Mouse (Mus musculus) MEL (cell line): Measurements from ENCODE around the gene Tmem199. TPM values are rescaled to one million over a fixed set of nuclear protein-coding genes. Genes with fewer than 3 reads are reported as not detected.

Experiments used
- DNase-seq: peaks from one replicate; pipeline ENCODE4 v3.0.0; 2011; ENCODE audit warnings: low read depth, low spot score
- H3K27ac ChIP-seq: 2 replicates; pipeline ENCODE4 v1.5.1; 2012; ENCODE audit warnings: low read depth, mild to moderate bottlenecking, control low read depth, low read length, moderate library complexity; ENCODE audit not compliant: control insufficient read depth
- H3K27me3 ChIP-seq, 2 experiments: fragments of 150-350 bp in 1 of 2; sonication (generic) in 1 of 2; 2 replicates each; pipeline ENCODE4 v1.6.1; 2012; ENCODE audit warnings: low read length in 2 of 2, mild to moderate bottlenecking in 2 of 2, improper control_type of control experiment in 1 of 2, moderate library complexity in 1 of 2; ENCODE audit not compliant: insufficient read depth in 2 of 2, control insufficient read depth in 1 of 2
- H3K36me3 ChIP-seq, 2 experiments: 2 replicates each; pipeline ENCODE4 v1.6.1; 2012 to 2014; ENCODE audit warnings: low read length in 2 of 2, improper control_type of control experiment in 1 of 2, inconsistent platforms in 1 of 2, mild to moderate bottlenecking in 1 of 2; ENCODE audit not compliant: insufficient read depth in 2 of 2, control insufficient read depth in 1 of 2
- H3K4me1 ChIP-seq, 2 experiments: fragments of 150-350 bp in 1 of 2; sonication (generic) in 1 of 2; 2 replicates each; pipeline ENCODE4 v1.6.1; 2012; ENCODE audit warnings: low read length in 2 of 2, improper control_type of control experiment in 1 of 2, mild to moderate bottlenecking in 1 of 2; ENCODE audit not compliant: insufficient read depth in 2 of 2, control insufficient read depth in 1 of 2
- H3K4me3 ChIP-seq, 2 experiments: fragments of 150-350 bp in 1 of 2; sonication (generic) in 1 of 2; 2 replicates each; pipeline ENCODE4 v1.5.1; 2012; ENCODE audit warnings: low read depth in 2 of 2, low read length in 2 of 2, mild to moderate bottlenecking in 2 of 2, moderate library complexity in 2 of 2, control low read depth in 1 of 2, improper control_type of control experiment in 1 of 2; ENCODE audit not compliant: control insufficient read depth in 1 of 2, insufficient read depth in 1 of 2
- H3K79me2 ChIP-seq: 2 replicates; pipeline ENCODE4 v1.6.1; 2012; ENCODE audit warnings: mild to moderate bottlenecking, low read length, moderate library complexity; ENCODE audit not compliant: control insufficient read depth, poor library complexity, insufficient read depth
- H3K9ac ChIP-seq: 2 replicates; pipeline ENCODE4 v1.6.1; 2012; ENCODE audit warnings: low read depth, mild to moderate bottlenecking, control low read depth, low read length, moderate library complexity; ENCODE audit not compliant: control insufficient read depth, poor library complexity, severe bottlenecking
- H3K9me3 ChIP-seq: fragments of 150-350 bp; sonication (generic); replicated peaks from 2 replicates; pipeline ENCODE4 v1.6.1; 2012; ENCODE audit warnings: mild to moderate bottlenecking, low read length, improper control_type of control experiment, moderate library complexity; ENCODE audit not compliant: insufficient read depth
- ELF1 ChIP-seq: IDR thresholded peaks from 2 replicates; pipeline ENCODE4 v1.6.1; 2014; ENCODE audit warnings: low read depth, mild to moderate bottlenecking, inconsistent platforms, low read length, improper control_type of control experiment, moderate library complexity
- EP300 ChIP-seq, 2 experiments: IDR thresholded peaks; 2 replicates each; pipeline ENCODE4 v1.6.1; 2011; ENCODE audit warnings: improper control_type of control experiment in 2 of 2, low read length in 2 of 2, low read depth in 1 of 2, mild to moderate bottlenecking in 1 of 2
- MEF2A ChIP-seq: IDR thresholded peaks from 2 replicates; pipeline ENCODE4 v1.6.1; 2014; ENCODE audit warnings: low read depth, mild to moderate bottlenecking, inconsistent platforms, low read length, improper control_type of control experiment; ENCODE audit not compliant: poor library complexity, insufficient replicate concordance, severe bottlenecking; ENCODE audit errors: extremely low read depth
- MXI1 ChIP-seq: IDR thresholded peaks from 2 replicates; pipeline ENCODE4 v1.6.1; 2011; ENCODE audit warnings: mild to moderate bottlenecking, low read depth, low read length, improper control_type of control experiment
- NELFE ChIP-seq: IDR thresholded peaks from 2 replicates; pipeline ENCODE4 v1.6.1; 2011; ENCODE audit warnings: low read depth, low read length, improper control_type of control experiment
- POLR2A ChIP-seq, 2 experiments: IDR thresholded peaks; 2 replicates each; pipeline ENCODE4 v1.6.1; 2011 to 2012; ENCODE audit warnings: low read length in 2 of 2, mild to moderate bottlenecking in 2 of 2, control low read depth in 1 of 2, improper control_type of control experiment in 1 of 2, low read depth in 1 of 2, moderate library complexity in 1 of 2; ENCODE audit not compliant: control insufficient read depth in 1 of 2, insufficient read depth in 1 of 2, poor library complexity in 1 of 2
- POLR2AphosphoS2 ChIP-seq: IDR thresholded peaks from 2 replicates; pipeline ENCODE4 v1.6.1; 2011; ENCODE audit warnings: low read length, improper control_type of control experiment
- RAD21 ChIP-seq: IDR thresholded peaks from 2 replicates; pipeline ENCODE4 v1.6.1; 2011; ENCODE audit warnings: mild to moderate bottlenecking, low read depth, low read length, improper control_type of control experiment
- SMC3 ChIP-seq: IDR thresholded peaks from 2 replicates; pipeline ENCODE4 v1.6.1; 2011; ENCODE audit warnings: low read depth, low read length, improper control_type of control experiment
- TAL1 ChIP-seq: IDR thresholded peaks from 2 replicates; pipeline ENCODE4 v1.6.1; 2012; ENCODE audit warnings: mild to moderate bottlenecking, inconsistent platforms, low read length, moderate library complexity, mixed read lengths
- TBP ChIP-seq: IDR thresholded peaks from 2 replicates; pipeline ENCODE4 v1.8.0; 2011; ENCODE audit warnings: low read depth, low read length, improper control_type of control experiment
- UBTF ChIP-seq: IDR thresholded peaks from 2 replicates; pipeline ENCODE4 v1.6.1; 2012; ENCODE audit warnings: low read depth, mild to moderate bottlenecking, inconsistent platforms, low read length, improper control_type of control experiment, moderate library complexity, borderline replicate concordance; ENCODE audit not compliant: insufficient read depth
- polyA plus RNA-seq, 2 experiments: library from polyadenylated mRNA; stranded (reverse) in 1 of 2; unstranded in 1 of 2; fragments of >175 nt in 1 of 2; fragments of >200 nt in 1 of 2; gene quantifications; 2 replicates each; pipeline versions ENCODE4 v1.2.1 to v1.2.4; 2012; ENCODE audit warnings: low replicate concordance in 2 of 2, low read depth in 1 of 2; ENCODE audit not compliant: insufficient read length in 2 of 2, insufficient read depth in 1 of 2, missing spikeins in 1 of 2
- total RNA-seq: library from RNA; depleted of rRNA; stranded (reverse); fragments of 300-350 nt; gene quantifications from 2 replicates; pipeline ENCODE4 v1.2.3, GENCODE M21; 2012; rRNA removed

Tmem199 gene
- total and polyA plus RNA-seq, 3 experiments, result 36.5 to 57.1 TPM; not detected in 1

- TF ChIP-seq TAL1 (no peak), POLR2AphosphoS2 (no peak), NELFE (no peak), POLR2A (IDR thresholded peaks at IDR 0.05; ENCODE audit: control insufficient read depth in 1 of 2, insufficient read depth in 1 of 2, low read depth in 1 of 2, low read length in 2 of 2, poor library complexity in 1 of 2) (no peak), MXI1 (no peak), UBTF (no peak), TBP (no peak), ELF1 (no peak), RAD21 (no peak), SMC3 (no peak), EP300 (IDR thresholded peaks at IDR 0.05; ENCODE audit: low read depth in 1 of 2, low read length in 2 of 2) (no peak), MEF2A (no peak)
- H3K79me2 ChIP-seq, result no peaks in the 10 kb centered on the region
- peaks cover 3 to 9% of the 10 kb centered on the region in 2 experiments for H3K4me1 ChIP-seq
- H3K36me3 ChIP-seq, result peaks cover 0 to 8% of the 10 kb centered on the region in 2 experiments; a peak in 2 of 4 replicates
- peaks cover 1 to 6% of the 10 kb centered on the region in 2 experiments; a peak in 3 of 4 replicates for H3K27me3 ChIP-seq
- no peak overlapping the region for H3K27ac ChIP-seq
- no peaks in the 10 kb centered on the region for H3K9me3 ChIP-seq
- no peak for DNase-seq
- no peak overlapping the region for H3K4me3 ChIP-seq
- no peak overlapping the region for H3K9ac ChIP-seq
Measured at GRCm38 (mm10) chr11:78458740-78459139, 53.2 kb downstream of the Tmem199 start.

Other genes with a start within 250 kb of the Tmem199 start
- 0.73 and 1.6 TPM in 2 replicates for gene BC030499, start 221.3 kb downstream of the Tmem199 start, total RNA-seq
- 1 to 10 TPM in 1 of 2 experiments, not detected in 1; 1.1 TPM for gene BC030499, start 221.3 kb downstream of the Tmem199 start, polyA plus RNA-seq
- gene Spag5, start 210.6 kb downstream of the Tmem199 start, total RNA-seq, result 40.1 and 50.9 TPM in 2 replicates
- 100 to 1,000 TPM in 1 of 2 experiments, 10 to 100 TPM in 1; 77.5 to 274 TPM for gene Spag5, start 210.6 kb downstream of the Tmem199 start, polyA plus RNA-seq
- 3.0 and 4.0 TPM in 2 replicates for gene Aldoc, start 189.2 kb downstream of the Tmem199 start, total RNA-seq
- gene Aldoc, start 189.2 kb downstream of the Tmem199 start, polyA plus RNA-seq, result 1 to 10 TPM in 1 of 2 experiments, not detected in 1; 8.1 TPM
- gene Pigs, start 183.8 kb downstream of the Tmem199 start, total RNA-seq, result 27.6 and 28.5 TPM in 2 replicates
- 10 to 100 TPM; 51.2 to 97.1 TPM for gene Pigs, start 183.8 kb downstream of the Tmem199 start, polyA plus RNA-seq
- gene Unc119, start 168.7 kb downstream of the Tmem199 start, total RNA-seq, result 61.7 and 63.0 TPM in 2 replicates
- 100 to 1,000 TPM in 1 of 2 experiments, not detected in 1; 140 TPM for gene Unc119, start 168.7 kb downstream of the Tmem199 start, polyA plus RNA-seq
- not detected in 2 replicates for gene Foxn1, start 125.6 kb downstream of the Tmem199 start, total RNA-seq
- not detected for gene Foxn1, start 125.6 kb downstream of the Tmem199 start, polyA plus RNA-seq
- not detected in 2 replicates for gene Slc13a2, start 90.0 kb downstream of the Tmem199 start, total RNA-seq
- not detected for gene Slc13a2, start 90.0 kb downstream of the Tmem199 start, polyA plus RNA-seq
- gene Slc46a1, start 46.5 kb downstream of the Tmem199 start, total RNA-seq, result 7.5 and 11.6 TPM in 2 replicates
- 1 to 10 TPM in 1 of 2 experiments, not detected in 1; 8.3 TPM for gene Slc46a1, start 46.5 kb downstream of the Tmem199 start, polyA plus RNA-seq
- 0.73 and 1.1 TPM in 2 replicates for gene Sarm1, start 14.4 kb downstream of the Tmem199 start, total RNA-seq
- gene Sarm1, start 14.4 kb downstream of the Tmem199 start, polyA plus RNA-seq, result 1 to 10 TPM in 1 of 2 experiments, not detected in 1; 4.3 TPM
- not detected in 2 replicates for gene Vtn, start 13.1 kb downstream of the Tmem199 start, total RNA-seq
- under 1 TPM in 1 of 2 experiments, not detected in 1; 0.18 TPM for gene Vtn, start 13.1 kb downstream of the Tmem199 start, polyA plus RNA-seq
- gene Sebox, start 8.7 kb downstream of the Tmem199 start, total RNA-seq, result 0.15 TPM in 1 of 2 replicates, not detected in the other
- under 1 TPM in 1 of 2 experiments, not detected in 1; 0.06 TPM for gene Sebox, start 8.7 kb downstream of the Tmem199 start, polyA plus RNA-seq
- gene Poldip2, start within 50 bp of the Tmem199 start, total RNA-seq, result 157 and 182 TPM in 2 replicates
- 100 to 1,000 TPM; 166 to 260 TPM for gene Poldip2, start within 50 bp of the Tmem199 start, polyA plus RNA-seq
- 3.9 and 4.7 TPM in 2 replicates for gene Tnfaip1, start 24.2 kb upstream of the Tmem199 start, total RNA-seq
- gene Tnfaip1, start 24.2 kb upstream of the Tmem199 start, polyA plus RNA-seq, result 1 to 10 TPM in 1 of 2 experiments, not detected in 1; 7.4 TPM
- gene Ift20, start 24.2 kb upstream of the Tmem199 start, total RNA-seq, result 153 and 196 TPM in 2 replicates
- 100 to 1,000 TPM in 1 of 2 experiments, not detected in 1; 128 TPM for gene Ift20, start 24.2 kb upstream of the Tmem199 start, polyA plus RNA-seq
- 204 and 207 TPM in 2 replicates for gene Tmem97, start 38.6 kb upstream of the Tmem199 start, total RNA-seq
- 100 to 1,000 TPM; 166 to 215 TPM for gene Tmem97, start 38.6 kb upstream of the Tmem199 start, polyA plus RNA-seq
- 17.9 and 20.0 TPM in 2 replicates for gene Nlk, start 185.2 kb upstream of the Tmem199 start, total RNA-seq
- 10 to 100 TPM in 1 of 2 experiments, not detected in 1; 16.9 TPM for gene Nlk, start 185.2 kb upstream of the Tmem199 start, polyA plus RNA-seq
- gene Ccnq, start 239.6 kb upstream of the Tmem199 start, total RNA-seq, result 74.1 and 77.5 TPM in 2 replicates
- gene Ccnq, start 239.6 kb upstream of the Tmem199 start, polyA plus RNA-seq, result 10 to 100 TPM in 1 of 2 experiments, not detected in 1; 80.5 TPM